Mouse (Mus musculus) spleen, adult 2 months (tissue): ENCODE results near the gene Pnkd.

Experiments used
- CTCF ChIP-seq: fragments of 200-500 bp; IDR thresholded peaks from 2 replicates; pipeline ENCODE4 v1.5.1; 2011; ENCODE audit warnings: mild to moderate bottlenecking, inconsistent platforms; ENCODE audit not compliant: insufficient read depth, insufficient read length, insufficient replicate concordance; ENCODE audit errors: extremely low read depth
- POLR2A ChIP-seq: fragments of 200-500 bp; IDR thresholded peaks from 2 replicates; pipeline ENCODE4 v1.6.1; 2011; ENCODE audit warnings: low read depth, low read length, inconsistent platforms

- TF ChIP-seq CTCF (peak; percentile 80), POLR2A (no peak)
These were observed 105.7 kb downstream of the Pnkd start for GRCm38 (mm10) chr1:74390287-74390906.
